Mouse (Mus musculus): ENCODE data around the gene Ciapin1. TPM values are rescaled to one million over a fixed set of nuclear protein-coding genes. Genes with fewer than 3 reads are reported as not detected.

Ciapin1 gene
- polyA plus RNA-seq, 1 experiment from 2014 or later: 180 TPM

DNA sequence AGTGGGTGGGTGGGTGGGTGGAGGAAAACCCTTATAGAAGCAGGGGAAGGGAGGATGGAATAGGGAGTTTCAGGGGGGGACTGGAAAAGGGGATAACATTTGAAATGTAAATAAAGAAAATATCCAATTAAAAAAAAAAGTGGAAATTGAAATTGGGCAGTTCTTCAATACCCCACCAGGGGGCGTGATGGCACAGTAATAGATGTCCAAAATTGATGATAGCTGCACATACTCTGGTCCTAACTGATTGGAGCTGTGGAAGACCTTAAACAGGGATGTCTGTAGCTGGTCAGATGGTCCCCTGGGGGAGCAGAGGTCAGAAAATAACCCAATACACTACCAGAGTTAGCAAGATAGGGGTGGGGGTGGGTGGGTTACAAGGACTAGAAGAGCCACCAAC, 23.6 kb downstream of the Ciapin1 start:
- no peaks in the 10 kb centered on the region for H3K27me3 ChIP-seq (ENCODE audit: poor library complexity, severe bottlenecking)
- no peak for DNase-seq (ENCODE audit: extremely low spot score, low spot score)
- no peak overlapping the region for H3K4me3 ChIP-seq
- H3K4me1 ChIP-seq: peaks cover 8% of the 10 kb centered on the region
- no peak overlapping the region for H3K27ac ChIP-seq
- no peaks in the 10 kb centered on the region for H3K36me3 ChIP-seq (replicated peaks)
- no peaks in the 10 kb centered on the region for H3K9me3 ChIP-seq
- WGBS: 0% methylated on average over 1 of the region's 1 CpGs

DNA sequence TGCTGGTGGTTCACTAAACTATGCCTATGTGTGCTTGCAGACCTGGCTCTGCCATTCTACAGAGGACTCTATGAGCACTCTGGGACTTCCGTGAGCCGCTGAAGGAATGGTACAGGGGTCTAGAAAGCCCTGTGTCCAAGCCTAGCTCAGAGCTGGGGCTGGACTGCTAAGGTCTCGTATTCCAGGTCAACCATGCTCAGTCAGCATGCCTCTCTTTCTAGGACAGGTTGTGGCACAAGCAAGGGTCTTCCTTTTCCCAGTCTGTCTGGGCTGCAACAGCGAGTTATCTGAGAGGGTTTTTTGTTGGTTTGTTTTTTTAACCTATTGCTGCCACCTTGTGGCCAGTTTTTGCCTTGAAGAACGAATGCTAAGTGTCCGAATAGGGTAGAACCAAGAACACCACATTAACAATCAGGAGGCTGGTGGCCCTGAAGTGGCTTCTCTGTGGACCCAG, 25.5 kb downstream of the Ciapin1 start:
- Histone ChIP-seq H3K4me1 (peaks cover 8% of the 10 kb centered on the region), H3K9me3 (no peaks in the 10 kb centered on the region), H3K4me3 (peak overlapping the region; percentile 27; the same call in 1 of the 2 replicates), H3K27me3 (ENCODE audit: poor library complexity, severe bottlenecking) (no peaks in the 10 kb centered on the region), H3K36me3 (replicated peaks) (no peaks in the 10 kb centered on the region), H3K27ac (peak overlapping the region; percentile 67)
- WGBS: 28% methylated on average over 6 of the region's 6 CpGs
- DNase-seq (ENCODE audit: extremely low spot score, low spot score): peak; percentile 83

DNA sequence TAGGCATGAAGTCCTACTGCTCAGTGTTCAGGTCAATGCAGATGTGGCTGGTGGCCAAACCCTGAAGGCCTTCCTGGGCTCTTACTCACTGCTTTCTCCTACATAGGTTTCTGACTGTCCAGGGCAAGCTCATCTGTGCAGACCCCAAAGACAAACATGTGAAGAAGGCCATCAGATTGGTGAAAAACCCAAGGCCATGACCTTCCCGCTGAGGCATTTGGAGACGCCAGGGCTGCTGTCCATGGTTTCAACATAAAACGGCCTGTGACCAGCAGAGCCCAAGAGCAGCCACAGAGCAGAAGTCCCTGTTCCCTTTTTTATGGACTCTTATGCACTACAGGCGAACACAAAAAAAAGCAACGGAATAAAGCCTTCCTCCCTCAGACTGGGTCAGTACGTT, 26.5 kb downstream of the Ciapin1 start:
- Histone ChIP-seq H3K4me3 (no peak overlapping the region), H3K27ac (no peak overlapping the region), H3K9me3 (no peaks in the 10 kb centered on the region), H3K27me3 (ENCODE audit: poor library complexity, severe bottlenecking) (no peaks in the 10 kb centered on the region), H3K4me1 (peaks cover 8% of the 10 kb centered on the region), H3K36me3 (replicated peaks) (no peaks in the 10 kb centered on the region)
- 78% methylated on average over 6 of the region's 6 CpGs for WGBS
- no peak for DNase-seq (ENCODE audit: extremely low spot score, low spot score)

DNA sequence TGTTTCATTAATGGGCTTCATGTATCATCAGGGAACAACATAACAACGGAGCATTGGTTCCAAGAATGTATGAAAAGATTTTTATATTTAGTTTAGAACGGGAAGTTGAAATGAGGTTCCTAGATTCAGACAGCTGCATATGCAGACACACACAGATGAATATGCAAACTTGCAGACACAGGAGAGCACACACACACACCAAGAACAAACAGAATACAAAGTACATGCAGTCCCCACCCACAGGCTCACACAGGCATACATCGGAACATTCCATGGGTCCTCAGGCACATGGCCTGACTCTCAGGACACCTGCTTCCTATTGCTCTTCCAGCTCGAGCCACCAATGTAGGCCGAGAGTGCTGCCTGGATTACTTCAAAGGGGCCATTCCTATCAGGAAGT, 27.3 kb downstream of the Ciapin1 start:
- Histone ChIP-seq H3K4me3 (no peak overlapping the region), H3K27ac (no peak overlapping the region), H3K4me1 (peaks cover 13% of the 10 kb centered on the region), H3K27me3 (ENCODE audit: poor library complexity, severe bottlenecking) (no peaks in the 10 kb centered on the region), H3K9me3 (no peaks in the 10 kb centered on the region), H3K36me3 (replicated peaks) (no peaks in the 10 kb centered on the region)
- 91% methylated on average over 5 of the region's 5 CpGs for WGBS
- DNase-seq (ENCODE audit: extremely low spot score, low spot score): no peak

GRCm38 (mm10) chr8:94810153-94810552, 28.0 kb downstream of the Ciapin1 start, which contains the start of gene Ccl17:
Ccl17 (plus strand) TSS chr8:94810453.
- H3K36me3 ChIP-seq (replicated peaks): no peaks in the 10 kb centered on the region
- H3K27ac ChIP-seq: no peak within 1 kb of the TSS
- H3K9me3 ChIP-seq: no peaks in the 10 kb centered on the region
- H3K27me3 ChIP-seq (ENCODE audit: poor library complexity, severe bottlenecking): no peaks in the 10 kb centered on the region
- peaks cover 14% of the 10 kb centered on the region for H3K4me1 ChIP-seq
- no peak for DNase-seq (ENCODE audit: extremely low spot score, low spot score)
- WGBS: 71% methylated on average over 3 of the region's 3 CpGs
- H3K4me3 ChIP-seq: no peak within 1 kb of the TSS

DNA sequence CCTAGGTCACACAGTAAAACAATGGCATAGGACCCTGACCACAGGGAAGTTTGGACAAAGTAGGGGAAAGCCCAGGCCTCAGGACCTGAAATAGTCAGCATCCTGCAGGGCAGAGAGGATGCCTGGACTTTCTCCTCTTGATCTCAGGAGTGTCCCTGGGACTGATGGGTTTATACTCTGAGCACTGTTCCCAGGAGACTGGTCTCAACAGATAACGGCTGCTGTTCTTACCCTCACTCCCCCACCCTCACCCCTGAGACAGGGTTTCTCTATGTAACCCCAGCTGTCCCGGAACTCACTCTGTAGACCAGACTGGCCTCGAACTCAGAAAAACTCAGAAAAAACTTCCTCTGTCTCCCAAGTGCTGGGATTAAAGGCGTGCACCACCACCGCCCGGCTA, 29.8 kb downstream of the Ciapin1 start:
- H3K27me3 ChIP-seq (ENCODE audit: poor library complexity, severe bottlenecking): no peaks in the 10 kb centered on the region
- no peak for DNase-seq (ENCODE audit: extremely low spot score, low spot score)
- peaks cover 14% of the 10 kb centered on the region for H3K4me1 ChIP-seq
- no peaks in the 10 kb centered on the region for H3K36me3 ChIP-seq (replicated peaks)
- H3K27ac ChIP-seq: no peak overlapping the region
- no peaks in the 10 kb centered on the region for H3K9me3 ChIP-seq
- H3K4me3 ChIP-seq: no peak overlapping the region
- 89% methylated on average over 6 of the region's 6 CpGs for WGBS

- WGBS: 74% methylated on average over 7 of the region's 7 CpGs
- no peak overlapping the region for H3K27ac ChIP-seq
- DNase-seq (ENCODE audit: extremely low spot score, low spot score): no peak
Observed at GRCm38 (mm10) chr8:94807506-94807905, 30.7 kb downstream of the Ciapin1 start.

DNA sequence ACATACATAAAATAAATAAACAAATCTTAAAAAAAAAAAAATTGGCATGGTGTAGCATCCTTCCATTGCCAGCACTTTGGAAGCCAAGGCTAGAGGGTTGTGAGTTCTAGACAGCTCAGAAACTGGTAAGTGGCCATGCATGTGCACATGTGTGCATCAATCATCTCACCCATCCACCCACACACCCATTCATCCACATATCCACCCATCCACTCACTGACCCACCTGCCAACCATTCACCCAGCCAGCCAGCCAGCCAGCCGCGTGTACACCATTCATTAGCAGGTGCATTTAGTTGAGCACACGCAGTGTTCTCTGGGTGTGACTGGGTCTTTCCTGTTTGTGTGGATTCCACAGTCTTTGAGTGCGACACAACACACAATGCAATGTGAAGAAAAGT, 32.3 kb downstream of the Ciapin1 start:
- DNase-seq (ENCODE audit: extremely low spot score, low spot score): no peak
- 68% methylated on average over 4 of the region's 4 CpGs for WGBS
- Histone ChIP-seq H3K4me1 (peaks cover 19% of the 10 kb centered on the region), H3K36me3 (replicated peaks) (no peaks in the 10 kb centered on the region), H3K9me3 (no peaks in the 10 kb centered on the region), H3K27me3 (ENCODE audit: poor library complexity, severe bottlenecking) (no peaks in the 10 kb centered on the region), H3K4me3 (no peak overlapping the region), H3K27ac (no peak overlapping the region)

More at GRCm38 (mm10) chr8:94807506-94807905, 30.7 kb downstream of the Ciapin1 start:
- Histone ChIP-seq H3K4me3 (no peak overlapping the region), H3K27me3 (ENCODE audit: poor library complexity, severe bottlenecking) (no peaks in the 10 kb centered on the region), H3K9me3 (no peaks in the 10 kb centered on the region), H3K4me1 (peaks cover 12% of the 10 kb centered on the region), H3K36me3 (replicated peaks) (no peaks in the 10 kb centered on the region)

DNA sequence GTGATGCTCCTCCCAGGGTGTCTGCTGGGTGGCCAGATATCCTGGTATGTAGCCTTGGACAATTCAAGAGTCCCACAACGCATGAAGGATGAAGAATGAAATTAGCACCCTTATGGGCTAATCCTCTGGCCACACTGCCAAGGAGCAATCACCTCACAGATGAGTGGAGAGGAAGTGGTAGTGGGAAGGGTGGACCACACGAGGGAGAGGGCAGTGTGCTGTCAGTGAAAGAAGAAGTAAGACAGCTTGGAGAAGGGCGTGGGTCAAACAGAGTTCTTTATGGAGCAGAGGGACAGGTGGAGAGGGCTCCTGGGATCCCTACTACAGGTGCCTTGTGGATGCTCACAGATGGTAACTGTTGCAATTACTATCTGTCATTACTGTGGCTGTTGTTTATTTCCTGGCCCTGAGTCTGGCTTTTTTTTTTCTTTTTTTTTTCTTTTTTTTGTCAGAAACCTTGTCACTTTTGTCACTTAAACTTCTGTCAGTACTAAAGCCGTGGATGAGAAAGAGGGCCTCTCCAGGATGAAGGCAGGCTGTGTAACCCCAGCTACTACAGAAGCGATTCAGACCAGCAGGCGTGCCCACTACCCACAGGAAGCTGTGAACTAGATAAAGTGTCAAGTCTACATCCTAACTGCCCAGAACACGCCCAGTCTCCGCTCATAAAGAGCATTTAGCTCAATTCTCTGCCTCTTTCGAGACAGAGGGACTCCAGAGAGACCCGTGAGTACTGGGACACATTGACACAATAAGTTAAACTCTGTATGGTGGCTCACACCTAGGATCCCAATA, 33.4 kb downstream of the Ciapin1 start:
- Histone ChIP-seq H3K27ac (no peak overlapping the region), H3K9me3 (no peaks in the 10 kb centered on the region), H3K27me3 (ENCODE audit: poor library complexity, severe bottlenecking) (no peaks in the 10 kb centered on the region), H3K4me1 (peaks cover 19% of the 10 kb centered on the region), H3K36me3 (replicated peaks) (no peaks in the 10 kb centered on the region), H3K4me3 (no peak overlapping the region)
- no peak for DNase-seq (ENCODE audit: extremely low spot score, low spot score)
- 80% methylated on average over 10 of the region's 10 CpGs for WGBS

DNA sequence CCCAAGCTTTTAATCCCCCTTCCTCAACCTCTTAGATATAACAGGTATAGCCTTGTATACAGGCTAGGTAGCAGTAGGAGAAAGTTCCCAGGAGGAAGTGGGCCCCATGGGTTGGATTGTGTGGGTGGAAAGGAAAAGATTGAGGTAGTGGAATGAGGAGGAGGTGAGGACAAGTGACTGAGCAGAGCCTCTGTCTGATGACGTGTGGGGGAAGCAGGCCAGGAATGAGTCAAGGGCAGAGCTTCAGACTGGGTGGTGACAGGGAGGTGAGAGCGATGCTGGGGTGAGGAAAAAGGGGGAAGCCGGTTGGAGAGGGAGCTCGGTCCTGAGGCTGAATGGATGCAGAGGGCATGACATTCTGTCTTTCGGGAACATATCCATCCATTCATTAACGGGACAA, 34.6 kb downstream of the Ciapin1 start:
- no peak overlapping the region for H3K4me3 ChIP-seq
- peaks cover 19% of the 10 kb centered on the region for H3K4me1 ChIP-seq
- H3K9me3 ChIP-seq: no peaks in the 10 kb centered on the region
- H3K36me3 ChIP-seq (replicated peaks): no peaks in the 10 kb centered on the region
- DNase-seq (ENCODE audit: extremely low spot score, low spot score): no peak
- 79% methylated on average over 6 of the region's 6 CpGs for WGBS
- H3K27ac ChIP-seq: no peak overlapping the region
- H3K27me3 ChIP-seq (ENCODE audit: poor library complexity, severe bottlenecking): no peaks in the 10 kb centered on the region

GRCm38 (mm10) chr8:94802375-94802774, 35.8 kb downstream of the Ciapin1 start:
- WGBS: 87% methylated on average over 4 of the region's 4 CpGs
- DNase-seq (ENCODE audit: extremely low spot score, low spot score): no peak
- H3K27me3 ChIP-seq (ENCODE audit: poor library complexity, severe bottlenecking): no peaks in the 10 kb centered on the region
- H3K4me1 ChIP-seq: peaks cover 19% of the 10 kb centered on the region
- H3K4me3 ChIP-seq: no peak overlapping the region
- no peak overlapping the region for H3K27ac ChIP-seq
- H3K9me3 ChIP-seq: no peaks in the 10 kb centered on the region
- no peaks in the 10 kb centered on the region for H3K36me3 ChIP-seq (replicated peaks)

DNA sequence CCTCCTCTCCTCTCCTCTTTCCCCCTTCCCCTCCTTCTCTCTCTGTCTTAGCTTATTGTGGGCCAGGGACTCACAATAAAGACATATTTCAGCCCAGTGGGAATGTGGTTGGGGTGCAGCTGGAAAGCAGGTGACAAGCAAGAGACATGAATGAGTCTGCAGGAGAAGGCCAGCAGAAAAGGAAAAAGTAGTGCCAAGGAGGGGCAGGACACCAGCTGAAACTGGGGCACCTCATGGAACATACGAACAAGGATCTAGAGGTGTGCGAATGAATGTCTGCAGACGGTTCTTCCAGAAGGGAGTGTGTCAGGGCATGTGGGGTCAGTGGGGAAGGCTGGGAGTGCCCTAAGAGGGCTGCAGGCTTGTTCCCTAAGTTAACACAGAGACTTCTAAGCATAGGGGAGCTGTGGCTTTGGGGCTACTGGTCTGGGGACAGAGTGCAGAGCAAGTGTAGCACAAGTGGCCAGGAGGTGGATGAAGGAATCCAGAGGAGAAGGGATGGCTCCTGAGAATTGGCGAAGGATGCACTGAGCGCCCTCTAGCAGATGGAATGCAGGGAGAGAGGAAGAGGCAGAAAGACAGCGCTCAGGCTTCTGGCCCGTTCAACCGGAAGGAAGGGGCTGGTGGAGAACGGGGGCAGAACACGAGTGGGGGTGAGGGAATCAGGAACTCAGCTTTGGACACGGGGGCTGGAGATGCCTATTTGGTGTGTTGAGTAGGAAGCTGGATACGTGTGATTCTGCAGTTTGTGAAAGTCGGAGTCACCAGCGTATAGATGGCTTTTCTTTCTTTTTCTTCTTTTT, 36.7 kb downstream of the Ciapin1 start:
- Histone ChIP-seq H3K27me3 (ENCODE audit: poor library complexity, severe bottlenecking) (no peaks in the 10 kb centered on the region), H3K4me1 (peaks cover 19% of the 10 kb centered on the region), H3K27ac (no peak overlapping the region), H3K36me3 (replicated peaks) (no peaks in the 10 kb centered on the region), H3K9me3 (no peaks in the 10 kb centered on the region), H3K4me3 (no peak overlapping the region)
- 47% methylated on average over 14 of the region's 14 CpGs for WGBS
- DNase-seq (ENCODE audit: extremely low spot score, low spot score): no peak

Measured in forebrain, embryonic 10.5 days (tissue).